Mouse (Mus musculus) A20 (cell line): ENCODE results near the gene Ptch1.

ENCODE experiments used
- DNase-seq: peaks from one replicate; pipeline ENCODE4 v3.0.0-alpha.2; 2011; ENCODE audit warnings: low read depth, low spot score

Gene Ptch1

GRCm38 (mm10) chr13:63563781-63564625 lies 9.4 kb downstream of the Ptch1 start:
- peak; percentile 73 for DNase-seq

DNA sequence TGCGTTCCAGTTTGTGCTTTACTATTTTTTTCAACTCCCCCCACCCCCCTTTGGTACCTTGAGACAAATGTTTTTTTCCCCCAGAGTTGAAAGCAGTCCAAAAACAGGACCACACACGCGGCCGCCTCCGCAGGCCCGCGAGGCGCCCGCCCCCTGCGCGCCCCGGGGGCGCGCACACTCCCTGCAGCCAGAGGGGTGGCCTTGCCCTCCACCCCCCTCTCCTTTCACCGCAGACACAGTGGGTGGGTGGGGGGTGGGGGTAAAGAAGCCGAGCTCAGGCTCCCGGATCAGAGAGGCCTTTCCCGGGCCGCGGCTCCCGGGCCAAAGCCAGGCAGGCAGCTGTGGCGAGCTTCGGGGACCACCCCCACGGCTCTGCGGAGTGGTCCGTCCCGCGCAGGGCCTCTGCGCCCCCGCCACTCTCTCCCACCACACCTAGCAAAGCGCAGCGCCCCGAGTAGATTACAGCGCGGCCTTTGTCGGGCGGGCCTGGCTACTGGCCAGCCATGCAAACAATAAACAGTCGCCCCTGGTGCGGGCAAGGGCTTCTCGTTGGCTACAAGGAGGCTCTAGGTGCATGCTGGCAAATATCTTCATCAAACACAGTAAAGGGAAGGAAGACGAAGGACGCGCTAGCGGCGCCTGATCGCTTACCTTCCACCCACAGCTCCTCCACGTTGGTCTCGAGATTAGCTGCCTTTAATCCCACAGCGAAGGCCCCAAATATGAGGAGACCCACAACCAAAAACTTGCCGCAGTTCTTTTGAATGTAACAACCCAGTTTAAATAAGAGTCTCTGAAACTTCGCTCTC lies 10.2 kb downstream of the Ptch1 start:
- DNase-seq, result peak; percentile 90

- no peak for DNase-seq
Observed at GRCm38 (mm10) chr13:63562141-63562971, 11.0 kb downstream of the Ptch1 start.

DNA sequence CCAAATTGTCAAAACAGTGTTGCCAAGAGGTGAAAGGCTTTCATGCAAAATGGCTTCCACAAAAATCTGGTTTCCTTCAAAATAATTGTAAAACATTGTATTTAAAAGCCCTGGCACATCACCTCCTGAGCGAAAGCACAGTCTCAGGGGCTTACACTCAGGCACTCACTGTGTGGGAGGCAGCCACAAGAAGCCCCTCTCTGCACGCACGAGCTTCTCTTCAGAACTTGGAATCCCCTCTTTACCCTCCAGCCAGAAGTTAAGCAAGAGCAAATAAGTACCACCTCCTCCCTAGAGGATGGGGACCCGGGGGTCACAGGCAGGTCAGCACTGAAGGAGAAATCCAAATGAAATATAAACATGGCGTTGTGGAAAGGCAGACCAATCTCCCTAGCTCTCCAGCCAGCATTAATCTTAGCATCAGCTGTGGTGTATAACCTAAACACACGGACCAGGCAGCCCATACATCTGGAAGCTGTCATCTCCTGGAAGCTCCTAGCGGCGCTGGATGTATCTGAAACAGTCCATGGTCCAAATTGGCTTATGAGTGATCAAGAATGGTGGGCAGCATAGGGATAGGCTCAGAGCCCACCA lies 15.0 kb downstream of the Ptch1 start:
- no peak for DNase-seq

DNA sequence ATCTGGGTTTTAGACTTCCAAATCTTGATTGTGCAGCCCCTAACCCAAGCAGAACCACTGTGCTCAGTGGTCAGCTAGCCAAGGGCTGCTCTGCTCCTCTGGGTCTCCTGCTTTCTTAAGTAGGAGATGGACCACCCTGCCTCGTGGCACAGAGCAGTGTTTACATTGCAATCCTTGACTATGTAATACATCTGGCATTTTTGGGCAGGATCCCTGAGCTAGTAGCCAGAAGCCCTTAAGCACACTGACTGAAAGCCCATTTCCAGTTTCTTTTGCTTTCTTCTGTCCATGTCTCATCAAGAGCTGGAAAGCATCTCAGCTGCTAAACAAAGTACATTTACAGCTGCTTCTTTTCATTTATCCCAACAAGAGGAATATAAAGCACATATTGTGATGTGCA lies 17.0 kb downstream of the Ptch1 start:
- no peak for DNase-seq

GRCm38 (mm10) chr13:63555885-63556284 lies 17.5 kb downstream of the Ptch1 start:
- no peak for DNase-seq

DNA sequence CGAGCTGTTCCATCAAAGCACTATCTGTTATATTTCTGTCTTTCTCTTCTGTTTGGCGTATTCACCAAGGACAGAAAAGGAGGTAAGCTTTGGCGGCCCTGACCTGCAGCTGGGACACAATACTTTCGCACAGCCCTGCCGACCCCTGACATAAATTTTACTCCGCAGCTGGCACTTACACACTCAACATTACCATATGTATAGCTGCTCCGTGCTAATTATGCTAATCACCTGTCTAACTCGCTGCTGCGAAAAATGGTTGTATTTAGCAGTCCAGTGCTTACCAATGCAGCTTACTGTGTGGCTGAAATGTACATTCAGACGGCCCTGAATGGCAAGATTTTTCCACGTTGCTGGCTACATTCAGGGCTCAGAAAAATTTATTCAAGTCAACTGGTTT lies 18.8 kb downstream of the Ptch1 start:
- DNase-seq, result no peak

GRCm38 (mm10) chr13:63553436-63553835 lies 20.0 kb downstream of the Ptch1 start:
- no peak for DNase-seq

DNA sequence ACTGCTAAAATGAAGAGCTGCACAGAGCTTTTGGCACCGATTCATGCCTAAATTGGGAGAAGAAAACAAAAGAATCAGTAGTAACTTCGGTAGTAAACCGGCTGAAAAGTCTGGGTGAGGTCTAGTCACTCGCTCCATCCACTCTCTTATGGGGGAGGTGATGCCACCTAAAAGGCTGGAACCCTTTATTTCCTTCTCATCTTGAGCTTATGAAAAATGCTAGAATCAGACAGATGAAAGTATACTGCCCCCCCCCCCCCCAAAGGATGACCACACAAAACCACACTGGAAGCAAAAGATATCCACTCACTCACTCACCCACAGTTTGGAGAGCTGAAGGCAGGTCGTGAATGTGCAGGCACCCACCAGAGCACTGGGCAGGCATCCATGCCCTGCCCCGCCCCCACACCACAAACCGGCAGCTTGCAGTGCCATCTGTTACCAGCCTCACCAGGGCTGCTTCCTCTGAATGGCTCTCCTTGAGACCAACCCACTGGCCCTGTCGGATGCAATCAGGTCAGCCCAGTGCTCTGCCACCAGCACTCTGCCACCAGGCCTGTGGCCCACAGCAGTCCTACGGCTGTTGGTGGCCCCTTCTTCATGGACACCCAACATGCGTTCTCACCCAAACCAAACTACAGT lies 21.0 kb downstream of the Ptch1 start:
- DNase-seq, result no peak

DNA sequence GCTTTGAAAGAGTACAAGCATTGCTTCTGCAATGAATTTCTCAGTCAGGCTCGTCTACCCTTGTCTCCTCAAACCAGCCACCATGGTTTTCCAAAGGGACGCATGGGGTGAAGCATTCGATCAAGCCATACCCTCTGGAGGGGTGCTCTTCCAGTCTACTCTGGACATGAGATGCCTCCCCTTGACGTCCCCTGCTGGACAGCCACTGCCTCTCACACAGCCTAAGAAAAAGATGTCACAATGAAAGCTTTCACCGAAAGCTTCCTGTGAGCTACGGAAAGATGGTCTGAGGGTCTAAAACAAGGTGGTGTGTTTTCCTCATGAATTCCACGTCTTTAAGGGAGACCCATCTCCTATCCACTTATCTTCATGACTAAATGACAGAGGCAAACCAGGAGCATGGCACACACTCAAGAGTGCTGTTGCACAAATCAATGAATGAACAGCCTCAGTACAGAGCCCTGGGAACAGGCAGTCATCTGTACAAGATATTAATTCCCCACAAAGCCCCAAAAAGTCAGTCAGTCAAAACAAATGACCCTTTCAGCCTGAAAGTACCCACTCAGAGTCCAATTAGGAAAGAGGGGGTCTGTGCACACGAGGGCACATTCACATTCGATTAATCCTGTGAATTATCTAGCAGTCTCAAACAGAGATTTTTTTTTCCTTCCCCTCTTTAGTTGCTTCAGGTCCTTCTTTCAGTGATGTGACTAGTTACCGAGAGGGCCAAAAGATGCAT lies 21.7 kb downstream of the Ptch1 start:
- no peak for DNase-seq

DNA sequence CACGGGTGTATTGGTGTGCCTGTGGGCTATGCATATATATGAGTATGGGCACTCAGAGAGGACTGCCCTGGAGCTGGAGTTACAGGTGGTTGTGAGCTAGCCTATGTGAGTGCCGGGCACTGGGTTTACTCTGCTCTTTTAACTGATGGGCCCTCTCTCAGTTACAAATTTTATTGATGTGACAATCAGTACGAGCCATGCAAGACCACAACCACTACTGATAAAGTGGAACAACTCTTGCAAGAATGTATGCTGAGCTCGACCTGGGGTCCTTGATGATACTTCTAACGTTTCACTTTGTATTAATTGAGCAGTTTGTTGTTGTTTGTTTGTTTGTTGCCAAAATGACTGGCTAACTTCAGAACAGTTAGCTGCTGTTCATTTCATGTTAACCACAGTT lies 23.0 kb downstream of the Ptch1 start:
- no peak for DNase-seq

DNA sequence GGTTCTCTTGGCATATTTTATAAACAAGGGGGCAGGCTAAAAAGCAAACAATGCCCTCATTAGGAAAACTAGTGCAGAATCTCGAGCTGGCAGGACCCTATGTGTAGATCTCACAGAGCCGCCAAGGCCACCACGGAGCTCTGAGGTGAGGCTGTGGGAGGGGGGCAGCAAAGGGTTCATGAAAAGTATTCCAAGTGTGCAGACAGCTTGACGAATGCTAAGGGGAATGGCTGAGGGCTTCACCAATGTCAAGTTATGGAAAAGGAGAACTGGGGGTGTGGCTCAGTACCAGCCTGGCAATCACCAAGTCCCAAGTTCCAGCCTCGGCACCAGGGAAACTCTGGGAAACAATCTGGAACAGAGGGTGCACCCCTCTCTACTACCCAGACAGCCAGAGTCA lies 24.2 kb downstream of the Ptch1 start:
- DNase-seq, result no peak

- no peak for DNase-seq
Observed at GRCm38 (mm10) chr13:63548571-63548970, 24.8 kb downstream of the Ptch1 start.

DNA sequence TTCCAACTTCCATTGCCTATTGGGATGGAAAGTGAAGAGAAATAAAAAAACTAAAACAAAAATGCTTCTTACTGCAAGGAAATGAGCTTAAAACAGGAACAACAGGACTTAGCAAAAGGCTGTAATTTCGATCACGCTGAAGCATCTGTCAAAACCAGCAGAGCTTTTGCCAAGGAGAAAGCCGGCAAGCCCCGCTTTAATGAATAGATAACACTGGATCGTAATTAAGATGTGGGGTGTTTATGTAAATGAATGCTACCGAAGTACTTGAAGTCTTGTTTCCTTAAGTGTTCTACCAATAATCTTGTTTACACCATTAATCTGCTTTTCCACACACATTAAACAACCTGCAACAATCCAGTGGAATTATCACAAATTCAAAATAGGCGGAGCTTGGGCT lies 28.1 kb downstream of the Ptch1 start:
- no peak for DNase-seq

DNA sequence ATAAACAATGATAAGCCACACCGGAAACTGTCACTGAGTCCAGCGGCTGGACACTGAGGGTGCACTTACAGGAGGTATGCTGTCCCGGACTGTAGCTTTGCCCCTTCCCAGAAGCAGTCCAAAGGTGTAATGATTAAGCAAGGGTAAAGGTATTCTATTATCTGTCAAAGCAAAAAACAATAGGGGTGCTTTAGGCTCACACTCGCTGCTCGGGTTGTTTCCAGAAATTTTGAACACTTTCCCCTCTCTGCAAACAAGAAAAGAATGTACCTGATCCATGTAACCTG lies 28.5 kb downstream of the Ptch1 start:
- DNase-seq, result no peak

DNA sequence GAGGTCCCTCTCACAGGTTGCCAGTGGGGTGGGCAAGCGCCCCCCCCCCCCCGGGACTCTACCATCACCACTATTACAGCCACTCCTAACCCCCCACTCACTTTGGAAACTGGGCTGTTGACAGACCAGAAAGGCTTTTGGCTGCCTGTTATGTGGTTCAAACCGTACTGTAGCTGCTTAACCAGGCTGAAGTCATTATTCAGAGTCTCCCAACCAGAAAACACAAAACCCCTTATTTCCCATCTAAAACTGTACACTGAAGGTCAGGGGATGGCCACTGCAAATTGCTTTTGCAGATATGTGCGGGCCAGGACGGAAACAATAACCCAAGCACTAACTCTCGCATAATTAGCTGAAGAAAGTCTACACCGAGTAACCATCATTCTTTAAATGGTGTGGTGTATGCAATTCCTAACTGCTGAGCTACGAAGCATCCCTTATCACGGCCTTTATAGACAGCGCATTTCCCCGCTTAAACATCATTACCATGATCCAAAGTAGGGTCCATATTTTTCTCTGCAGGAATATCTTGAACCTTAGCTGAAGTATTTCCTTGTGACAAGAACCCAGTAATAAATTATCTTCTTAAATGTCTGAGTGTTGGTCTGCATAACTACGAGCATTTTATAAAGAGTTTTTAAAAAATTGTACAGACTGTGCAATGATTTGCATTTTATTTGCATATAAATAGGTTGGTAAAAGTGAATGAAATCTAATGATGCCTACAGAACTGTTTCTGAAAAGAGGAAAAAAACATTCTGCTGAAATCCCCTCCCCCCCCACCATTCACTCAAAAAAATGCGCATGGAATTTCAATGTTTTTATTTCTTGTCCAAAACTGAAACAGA lies 29.1 kb downstream of the Ptch1 start:
- DNase-seq, result no peak

GRCm38 (mm10) chr13:63543459-63543858 lies 29.9 kb downstream of the Ptch1 start:
- DNase-seq, result no peak

- no peak for DNase-seq
Observed at GRCm38 (mm10) chr13:63542796-63543384, 30.5 kb downstream of the Ptch1 start.

DNA sequence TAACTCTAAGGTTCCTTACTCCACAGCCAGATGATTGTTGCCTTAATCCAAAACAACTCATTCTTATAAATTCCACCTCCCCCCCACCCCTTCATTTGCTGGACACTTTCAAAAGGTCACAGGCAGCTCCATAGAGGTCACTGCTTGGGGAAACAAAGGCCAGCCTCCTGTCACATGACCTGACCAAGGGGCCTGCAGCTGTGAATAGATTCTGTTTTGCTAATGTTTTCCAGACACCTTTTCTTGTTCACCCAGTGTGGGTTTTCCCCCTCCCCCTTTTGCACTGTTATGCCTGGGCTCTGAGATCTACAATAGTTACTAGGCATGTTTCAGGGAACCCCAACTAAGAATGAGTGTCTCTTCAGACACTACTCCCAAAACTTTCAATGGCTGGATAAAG lies 31.9 kb downstream of the Ptch1 start:
- DNase-seq, result no peak
